Mouse (Mus musculus) MEL (cell line): ENCODE results near the gene Cacna1c.

ENCODE experiments used
- CHD1 ChIP-seq: IDR thresholded peaks from 2 replicates; pipeline ENCODE4 v1.6.1; 2012; ENCODE audit warnings: low read depth, mild to moderate bottlenecking, inconsistent platforms, low read length, improper control_type of control experiment
- E2F4 ChIP-seq: IDR thresholded peaks from 2 replicates; pipeline ENCODE4 v1.6.1; 2011; ENCODE audit warnings: low read depth, low read length, improper control_type of control experiment, borderline replicate concordance
- KAT2A ChIP-seq: conservative IDR thresholded peaks from 2 replicates; pipeline ENCODE4 v1.6.1; 2012; ENCODE audit warnings: low read depth, low read length, improper control_type of control experiment, inconsistent platforms
- MEF2A ChIP-seq: IDR thresholded peaks from 2 replicates; pipeline ENCODE4 v1.6.1; 2014; ENCODE audit warnings: low read depth, mild to moderate bottlenecking, inconsistent platforms, low read length, improper control_type of control experiment; ENCODE audit not compliant: poor library complexity, insufficient replicate concordance, severe bottlenecking; ENCODE audit errors: extremely low read depth
- MYC ChIP-seq: IDR thresholded peaks from 2 replicates; pipeline ENCODE4 v1.6.1; 2011; ENCODE audit warnings: low read depth, mild to moderate bottlenecking, low read length, improper control_type of control experiment, moderate library complexity
- NELFE ChIP-seq: IDR thresholded peaks from 2 replicates; pipeline ENCODE4 v1.6.1; 2011; ENCODE audit warnings: low read depth, low read length, improper control_type of control experiment
- POLR2A ChIP-seq, 2 experiments: IDR thresholded peaks; 2 replicates each; pipeline ENCODE4 v1.6.1; 2011 to 2012; ENCODE audit warnings: low read length in 2 of 2, mild to moderate bottlenecking in 2 of 2, control low read depth in 1 of 2, improper control_type of control experiment in 1 of 2, low read depth in 1 of 2, moderate library complexity in 1 of 2; ENCODE audit not compliant: control insufficient read depth in 1 of 2, insufficient read depth in 1 of 2, poor library complexity in 1 of 2
- POLR2AphosphoS2 ChIP-seq: IDR thresholded peaks from 2 replicates; pipeline ENCODE4 v1.6.1; 2011; ENCODE audit warnings: low read length, improper control_type of control experiment
- USF1 ChIP-seq: IDR thresholded peaks from 2 replicates; pipeline ENCODE4 v1.6.1; 2014; ENCODE audit warnings: low read depth, mild to moderate bottlenecking, inconsistent platforms, low read length, improper control_type of control experiment, moderate library complexity

DNA sequence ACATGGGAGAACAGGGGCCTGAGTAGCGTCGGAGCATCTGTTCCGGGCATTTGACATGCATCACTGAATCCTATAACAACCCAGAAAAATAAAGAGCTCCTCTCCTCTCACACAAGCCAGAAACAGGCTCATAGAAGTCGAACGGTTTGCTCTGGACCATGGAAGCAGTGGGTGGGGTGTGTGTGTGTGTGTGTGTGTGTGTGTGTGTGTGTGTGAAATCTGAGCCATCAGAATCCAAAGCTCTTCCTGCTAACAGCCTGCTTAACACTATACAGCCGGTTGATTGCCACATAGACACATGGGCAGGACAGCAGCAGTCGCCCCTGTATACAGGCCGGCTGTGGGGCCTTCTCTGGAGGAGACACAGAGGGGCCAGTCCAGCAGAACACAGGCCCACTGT is 368.7 kb downstream of the Cacna1c start:
- TF ChIP-seq MYC: no peak
- no peak for TF ChIP-seq POLR2AphosphoS2
- no peak for TF ChIP-seq CHD1
- no peak for TF ChIP-seq E2F4
- TF ChIP-seq MEF2A: no peak
- TF ChIP-seq NELFE: no peak
- no peak for TF ChIP-seq POLR2A (IDR thresholded peaks at IDR 0.05; ENCODE audit: control insufficient read depth in 1 of 2, insufficient read depth in 1 of 2, low read depth in 1 of 2, low read length in 2 of 2, poor library complexity in 1 of 2)
- TF ChIP-seq KAT2A: no peak
- no peak for TF ChIP-seq USF1
